Mouse (Mus musculus) heart, embryonic 15.5 days (tissue): Measurements from ENCODE around the gene Fam71e1. TPM values are rescaled to one million over a fixed set of nuclear protein-coding genes. Genes with fewer than 3 reads are reported as not detected.
A peak's percentile ranks its signal among the peaks of the same experiment; 100 is the strongest.

Experiments used
- ATAC-seq: fragments of 200-750 bp; cut with Nextera tagmentation; replicated peaks from 2 replicates; pipeline ENCODE4 v1.8.0; 2017; ENCODE audit warnings: low read depth, moderate TSS enrichment; ENCODE audit not compliant: insufficient number of reproducible peaks, insufficient read depth, low FRiP score
- H3K27ac ChIP-seq: fragments of 300-500 bp; sonication (generic); 2 replicates; pipeline ENCODE4 v1.5.1; 2015; ENCODE audit warnings: mild to moderate bottlenecking, inconsistent platforms
- H3K27me3 ChIP-seq: fragments of 300-500 bp; sonication (generic); 2 replicates; pipeline ENCODE4 v1.6.1; 2015; ENCODE audit warnings: inconsistent platforms
- H3K36me3 ChIP-seq: fragments of 300-500 bp; sonication (generic); 2 replicates; pipeline ENCODE4 v1.6.1; 2015; ENCODE audit warnings: mild to moderate bottlenecking, inconsistent platforms
- H3K4me1 ChIP-seq: fragments of 300-500 bp; sonication (generic); replicated peaks from 2 replicates; pipeline ENCODE4 v1.6.1; 2015; ENCODE audit warnings: inconsistent platforms
- H3K4me2 ChIP-seq: fragments of 300-500 bp; sonication (generic); 2 replicates; pipeline ENCODE4 v1.6.1; 2015; ENCODE audit warnings: inconsistent platforms, mild to moderate bottlenecking, moderate library complexity
- H3K4me3 ChIP-seq: fragments of 300-500 bp; sonication (generic); 2 replicates; pipeline ENCODE4 v1.5.1; 2015; ENCODE audit warnings: mild to moderate bottlenecking, inconsistent platforms
- H3K9ac ChIP-seq: fragments of 300-500 bp; sonication (generic); 2 replicates; pipeline ENCODE4 v1.6.1; 2015; ENCODE audit warnings: mild to moderate bottlenecking, inconsistent platforms
- H3K9me3 ChIP-seq: fragments of 300-500 bp; sonication (generic); replicated peaks from 2 replicates; pipeline ENCODE4 v1.6.1; 2016; ENCODE audit warnings: inconsistent platforms
- WGBS: fragments of 180-500 bp; shearing (Covaris S2); methylation state at CpG from one replicate; pipeline ENCODE4 v1.1.7; 2015; ENCODE audit warnings: mixed read lengths; 5-methylcytosine and 5-hydroxymethylcytosine counted together
- polyA plus RNA-seq: library from polyadenylated mRNA; unstranded; fragments of >200 nt; fragmentation: Nextera tagmentation; extraction: Ambion mirVana; gene quantifications from 2 replicates; pipeline ENCODE4 v1.2.1, GENCODE M21; 2015

Gene Fam71e1
- polyA plus RNA-seq, 1 experiment from 2014 or later, result 8.7 TPM

DNA sequence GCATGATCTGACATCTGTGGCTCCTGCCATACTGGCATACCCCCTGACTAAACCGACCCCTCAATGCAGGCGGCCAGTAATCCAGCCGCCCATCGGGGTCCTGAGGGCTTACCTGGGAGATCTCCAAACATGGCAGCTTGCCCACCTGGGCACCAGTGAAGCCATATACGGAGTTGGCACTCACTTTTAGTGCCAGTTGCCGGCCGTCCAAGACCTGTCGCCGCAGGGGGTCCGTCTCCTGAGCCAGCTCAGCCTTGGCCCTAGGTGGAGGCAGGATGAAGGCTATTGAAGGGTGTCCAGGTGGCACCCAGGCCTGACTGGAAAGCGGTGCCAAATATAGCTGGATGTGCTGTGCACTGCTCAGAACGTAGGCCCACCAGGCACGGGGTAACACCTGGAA is 41.1 kb downstream of the Fam71e1 start:
- no peaks in the 10 kb centered on the region for H3K27me3 ChIP-seq
- peaks cover 13% of the 10 kb centered on the region for H3K4me1 ChIP-seq
- no peak overlapping the region for H3K27ac ChIP-seq
- no peak overlapping the region for H3K4me2 ChIP-seq
- H3K4me3 ChIP-seq, result no peak overlapping the region
- H3K9me3 ChIP-seq, result no peaks in the 10 kb centered on the region
- H3K36me3 ChIP-seq, result peaks cover 53% of the 10 kb centered on the region
- ATAC-seq, result no peak
- 90% methylated on average over 13 of the region's 13 CpGs for WGBS
- no peak overlapping the region for H3K9ac ChIP-seq

DNA sequence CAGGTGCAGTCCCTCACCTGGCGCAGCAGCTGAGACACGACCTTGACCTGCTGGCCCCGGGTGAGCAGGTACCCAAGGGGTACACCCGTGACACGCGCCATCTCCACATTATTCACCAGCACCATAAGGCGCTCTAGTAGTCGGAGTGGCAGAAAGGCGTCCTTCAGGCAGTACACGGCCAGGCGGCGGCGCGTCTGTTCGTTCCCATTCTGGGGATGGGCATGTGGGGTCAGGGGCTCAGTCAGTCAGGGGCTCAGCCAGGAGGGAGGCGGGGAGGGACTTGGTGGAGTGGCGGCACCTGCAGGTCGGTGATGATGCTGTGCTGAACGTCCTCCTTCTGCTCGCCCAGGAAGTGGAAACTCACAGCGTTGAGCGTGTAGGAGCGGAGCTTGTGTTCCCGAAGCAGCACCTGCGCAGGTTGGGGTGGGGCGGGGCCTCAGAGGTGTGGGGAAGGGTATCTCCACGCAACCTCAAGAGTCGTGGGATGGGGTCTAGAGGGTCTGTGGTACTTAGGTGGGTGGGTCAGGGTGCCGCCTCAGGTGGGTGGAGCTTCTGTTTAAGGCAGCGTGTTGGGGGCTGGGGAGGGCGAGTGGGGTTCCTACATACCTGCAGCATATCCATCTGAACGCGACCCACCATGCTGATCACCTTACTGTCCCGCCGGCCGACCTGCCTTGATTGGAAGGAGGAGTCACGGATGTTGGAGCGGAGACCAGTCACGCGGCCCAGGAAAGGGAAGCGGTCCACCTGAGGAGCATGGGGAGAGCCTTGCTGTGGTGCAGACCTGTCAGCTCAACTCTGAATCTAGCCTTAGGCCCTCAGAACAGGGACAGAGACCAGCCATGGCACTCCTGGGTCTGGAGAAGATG is 42.6 kb downstream of the Fam71e1 start:
- H3K27me3 ChIP-seq, result no peaks in the 10 kb centered on the region
- ATAC-seq, result no peak
- 90% methylated on average over 41 of the region's 41 CpGs for WGBS

DNA sequence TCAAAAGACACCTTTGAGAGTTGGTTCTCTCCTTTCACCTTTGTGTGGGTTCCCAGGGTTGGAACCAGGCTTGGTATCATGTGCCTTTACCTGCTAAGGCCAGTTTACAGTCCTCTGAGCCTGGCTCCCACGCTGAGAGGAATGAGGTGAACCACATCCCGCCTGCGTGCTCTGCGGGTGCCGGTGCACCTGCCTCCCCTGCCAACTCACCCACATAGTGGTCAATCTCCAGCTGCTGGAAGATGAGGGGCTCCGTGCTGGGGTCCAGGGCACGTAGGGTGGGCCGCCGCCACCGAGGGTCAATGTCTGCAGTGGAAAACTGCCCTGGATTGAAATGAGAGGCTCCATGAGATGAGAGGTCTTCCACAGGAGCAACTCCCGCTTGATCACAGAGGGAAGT is 46.2 kb downstream of the Fam71e1 start:
- Histone ChIP-seq H3K9me3 (no peaks in the 10 kb centered on the region), H3K4me2 (no peak overlapping the region), H3K36me3 (peaks cover 46% of the 10 kb centered on the region), H3K4me3 (no peak overlapping the region), H3K4me1 (peaks cover 9% of the 10 kb centered on the region), H3K27ac (no peak overlapping the region), H3K9ac (no peak overlapping the region), H3K27me3 (no peaks in the 10 kb centered on the region)
- 90% methylated on average over 11 of the region's 11 CpGs for WGBS
- ATAC-seq, result no peak

More for the DNA sequence above, 42.6 kb downstream of the Fam71e1 start:
- Histone ChIP-seq H3K9me3 (no peaks in the 10 kb centered on the region), H3K27ac (no peak overlapping the region), H3K4me3 (no peak overlapping the region), H3K9ac (no peak overlapping the region), H3K36me3 (peaks cover 52% of the 10 kb centered on the region), H3K4me2 (no peak overlapping the region), H3K4me1 (peaks cover 13% of the 10 kb centered on the region)

DNA sequence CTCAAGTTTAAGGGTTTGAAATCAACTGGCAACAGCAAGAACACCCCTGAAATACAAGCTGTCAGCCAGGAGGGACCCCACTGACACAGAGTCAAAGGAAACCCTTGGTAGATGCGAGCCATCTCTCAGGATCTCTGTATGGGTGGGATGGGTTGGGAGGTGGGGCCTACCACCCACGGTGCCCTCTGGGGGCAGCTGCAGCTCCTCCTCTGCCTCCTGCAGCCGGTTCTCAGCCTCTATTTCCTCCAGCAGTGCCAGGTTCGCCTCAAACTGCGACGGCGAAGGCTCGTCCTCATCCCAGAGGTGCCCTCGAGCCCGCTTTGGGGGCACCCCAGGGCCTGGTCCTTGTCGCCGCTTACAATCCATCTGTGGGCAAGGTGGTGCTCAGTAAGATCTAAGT is 46.7 kb downstream of the Fam71e1 start:
- ATAC-seq, result no peak
- Histone ChIP-seq H3K4me1 (peaks cover 14% of the 10 kb centered on the region), H3K4me3 (no peak overlapping the region), H3K36me3 (peaks cover 41% of the 10 kb centered on the region), H3K27ac (no peak overlapping the region), H3K27me3 (no peaks in the 10 kb centered on the region), H3K9me3 (no peaks in the 10 kb centered on the region), H3K9ac (no peak overlapping the region), H3K4me2 (no peak overlapping the region)
- WGBS, result 73% methylated on average over 12 of the region's 12 CpGs

DNA sequence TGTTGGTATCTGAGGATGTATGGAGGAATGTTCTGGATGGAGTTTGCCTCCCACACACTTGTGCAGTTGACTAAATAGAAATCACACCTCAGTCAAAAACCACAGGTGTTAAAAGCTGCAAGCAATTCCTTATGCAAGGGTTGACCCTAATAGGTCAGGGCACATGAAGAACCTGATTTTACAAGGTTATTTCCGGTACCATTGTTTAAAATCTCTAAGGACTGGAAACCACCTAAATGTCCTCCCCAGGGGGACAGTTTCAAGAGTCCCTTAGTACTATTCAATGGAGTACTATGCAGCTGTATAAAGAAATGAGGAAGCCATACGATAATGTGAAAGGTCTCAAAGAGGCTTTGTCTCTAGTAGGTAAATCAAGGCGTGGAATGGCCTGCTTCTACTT is 49.9 kb downstream of the Fam71e1 start:
- no peak for ATAC-seq
- 97% methylated on average over 3 of the region's 3 CpGs for WGBS
- no peak overlapping the region for H3K4me3 ChIP-seq
- no peaks in the 10 kb centered on the region for H3K9me3 ChIP-seq
- H3K9ac ChIP-seq, result no peak overlapping the region
- no peak overlapping the region for H3K27ac ChIP-seq
- peaks cover 35% of the 10 kb centered on the region for H3K36me3 ChIP-seq
- no peaks in the 10 kb centered on the region for H3K27me3 ChIP-seq
- H3K4me1 ChIP-seq, result peaks cover 14% of the 10 kb centered on the region
- H3K4me2 ChIP-seq, result no peak overlapping the region

DNA sequence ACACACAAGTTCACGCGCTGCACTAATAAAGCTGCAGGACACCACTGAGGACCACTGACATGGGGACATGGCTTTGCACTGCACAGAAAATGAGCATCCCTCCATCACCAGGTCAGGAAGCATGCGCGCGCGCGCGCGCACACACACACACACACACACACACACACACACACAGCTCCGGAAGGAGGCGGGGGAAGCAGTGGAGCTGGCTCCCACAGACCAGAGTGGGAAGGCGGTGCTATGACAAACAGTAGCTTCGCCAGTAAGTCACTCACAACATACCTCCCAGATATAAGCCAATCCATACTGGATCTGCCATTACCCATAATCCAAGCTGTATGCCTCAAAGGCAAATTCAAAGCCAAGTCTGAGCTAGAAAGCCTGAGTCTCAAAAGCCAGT is 50.7 kb downstream of the Fam71e1 start:
- peak overlapping the region; percentile 68 for H3K4me3 ChIP-seq
- H3K4me1 ChIP-seq, result peaks cover 14% of the 10 kb centered on the region
- H3K4me2 ChIP-seq, result peak overlapping the region; percentile 80; the same call in 1 of the 2 replicates
- no peak for ATAC-seq
- no peak overlapping the region for H3K9ac ChIP-seq
- no peaks in the 10 kb centered on the region for H3K9me3 ChIP-seq
- H3K27ac ChIP-seq, result no peak overlapping the region
- H3K27me3 ChIP-seq, result no peaks in the 10 kb centered on the region
- peaks cover 37% of the 10 kb centered on the region for H3K36me3 ChIP-seq
- 97% methylated on average over 13 of the region's 13 CpGs for WGBS

DNA sequence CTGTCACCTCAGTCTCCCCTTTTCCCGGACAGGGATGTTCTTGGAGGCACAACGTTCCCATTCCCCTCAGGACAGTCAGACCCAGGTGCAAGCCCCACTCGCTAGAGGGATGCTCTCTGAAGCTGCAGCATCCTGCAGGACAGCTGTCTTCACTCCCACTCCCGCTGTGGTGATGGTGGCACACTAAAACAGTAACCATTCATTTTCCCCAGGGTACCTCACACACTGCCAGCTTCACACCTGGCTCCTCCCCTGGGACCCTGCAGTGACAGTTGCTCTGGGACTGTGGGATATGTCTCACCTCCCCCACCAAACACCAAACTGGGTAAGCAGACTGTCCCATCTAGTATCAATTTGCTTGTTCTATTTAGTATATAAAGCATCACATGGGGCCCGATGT is 51.3 kb downstream of the Fam71e1 start:
- Histone ChIP-seq H3K4me3 (peak overlapping the region; percentile 68), H3K27ac (peak overlapping the region; percentile 73; the same call in 1 of the 2 replicates), H3K4me2 (peak overlapping the region; percentile 80), H3K9me3 (no peaks in the 10 kb centered on the region), H3K4me1 (peaks cover 20% of the 10 kb centered on the region), H3K27me3 (no peaks in the 10 kb centered on the region), H3K9ac (peak overlapping the region; percentile 62), H3K36me3 (peaks cover 34% of the 10 kb centered on the region)
- 21% methylated on average over 5 of the region's 5 CpGs for WGBS
- ATAC-seq, result no peak

DNA sequence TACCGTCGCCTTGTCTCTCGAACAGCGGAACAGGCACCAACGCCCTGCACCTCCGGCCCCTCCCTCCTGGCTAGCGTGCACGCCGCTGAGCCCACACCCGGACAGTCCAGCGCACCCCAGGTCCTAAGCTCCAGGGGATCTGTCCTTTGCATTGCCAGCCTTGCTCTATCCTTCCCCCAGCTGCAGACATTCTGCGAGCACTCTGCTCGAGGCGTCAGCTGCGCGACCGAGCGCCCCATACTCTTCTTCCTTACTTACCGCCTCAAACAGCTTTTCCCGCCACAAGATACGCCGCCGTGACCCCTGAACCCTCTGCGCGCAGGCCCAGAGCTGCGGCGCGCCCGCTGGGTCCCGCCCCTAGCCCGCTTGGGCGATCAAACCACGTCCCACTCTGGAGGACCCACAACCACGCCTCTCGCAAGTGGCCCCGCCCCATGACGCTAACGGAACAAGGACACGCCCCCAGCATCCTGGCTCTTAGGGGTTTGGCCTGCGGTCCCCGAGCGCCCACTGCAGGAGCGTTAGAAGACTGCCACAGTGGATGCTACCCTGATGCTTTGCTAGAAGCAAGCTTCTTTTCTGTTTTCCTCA is 52.2 kb downstream of the Fam71e1 start, which contains the start of gene Pold1:
Gene Pold1 (minus strand): TSS at position 353 of the 591 bp plus-strand sequence.
- peak within 1 kb of the TSS; percentile 73 for H3K27ac ChIP-seq
- peaks cover 27% of the 10 kb centered on the region for H3K4me1 ChIP-seq
- H3K36me3 ChIP-seq, result peaks cover 31% of the 10 kb centered on the region
- peak within 1 kb of the TSS; percentile 62 for H3K9ac ChIP-seq
- ATAC-seq, result peak; percentile 95
- no peaks in the 10 kb centered on the region for H3K9me3 ChIP-seq
- peak within 1 kb of the TSS; percentile 68 for H3K4me3 ChIP-seq
- H3K27me3 ChIP-seq, result no peaks in the 10 kb centered on the region
- peak within 1 kb of the TSS; percentile 80 for H3K4me2 ChIP-seq
- WGBS, result under 1% methylated on average over 43 of the region's 43 CpGs

DNA sequence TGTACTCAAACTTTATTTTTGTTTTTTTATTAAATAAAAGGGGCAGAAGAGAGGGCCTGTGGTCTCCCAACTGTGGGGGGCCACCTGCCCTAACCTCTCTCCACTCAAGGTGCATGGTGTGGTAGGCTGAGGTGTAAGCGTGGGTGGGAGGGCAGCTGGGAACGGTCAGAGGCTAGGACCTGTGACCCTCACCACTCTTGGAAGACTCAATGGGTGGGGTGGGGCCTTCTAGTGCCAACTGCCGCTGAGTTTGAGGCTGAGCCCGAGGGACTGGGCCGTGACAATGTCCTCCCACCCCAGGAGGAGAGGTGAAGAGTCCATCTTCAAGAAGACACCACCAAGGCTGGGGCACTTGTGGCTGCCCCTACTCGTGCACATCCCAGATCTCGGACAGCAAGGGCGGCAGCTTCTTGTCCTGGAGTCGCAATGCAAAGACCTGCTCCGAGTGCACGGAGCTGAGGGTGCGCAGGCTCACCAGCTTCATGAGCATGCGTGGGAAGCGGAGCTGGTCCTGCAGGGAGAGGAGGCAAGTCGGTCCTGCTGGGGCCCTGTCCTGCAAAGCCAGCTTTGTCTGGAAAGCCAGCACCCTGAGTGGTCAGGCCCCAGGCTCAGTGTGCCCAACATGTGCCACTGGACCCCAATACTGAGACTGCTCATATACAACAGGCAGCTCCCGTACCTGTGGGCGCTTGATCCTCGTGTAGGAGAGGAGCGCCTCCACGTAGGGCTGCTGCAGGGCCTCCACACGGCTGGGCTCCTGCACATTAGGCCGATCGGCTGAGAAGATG is 53.4 kb downstream of the Fam71e1 start:
- no peaks in the 10 kb centered on the region for H3K9me3 ChIP-seq
- ATAC-seq, result no peak
- H3K4me2 ChIP-seq, result no peak overlapping the region
- no peak overlapping the region for H3K9ac ChIP-seq
- H3K4me3 ChIP-seq, result no peak overlapping the region
- peaks cover 31% of the 10 kb centered on the region for H3K36me3 ChIP-seq
- 0 out of 2 replicates have a peak, but pooled peaks cover 2% of the 10 kb centered on the region for H3K27me3 ChIP-seq
- no peak overlapping the region for H3K27ac ChIP-seq
- H3K4me1 ChIP-seq, result peaks cover 30% of the 10 kb centered on the region
- WGBS, result 92% methylated on average over 23 of the region's 23 CpGs

DNA sequence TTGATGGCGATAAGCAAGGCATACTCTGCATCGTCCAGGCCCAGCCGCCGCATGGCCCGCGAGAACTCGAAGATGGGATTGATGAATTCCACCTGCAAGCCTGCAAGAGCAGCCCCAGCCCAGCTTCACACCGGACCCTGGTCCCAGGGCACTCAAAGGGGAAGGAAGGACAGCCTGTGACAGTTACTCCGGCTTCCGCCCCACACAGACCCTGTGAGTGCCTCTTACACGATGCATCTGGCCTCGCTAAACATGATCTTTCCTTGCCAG is 54.0 kb downstream of the Fam71e1 start:
- no peak for ATAC-seq
- no peak overlapping the region for H3K4me2 ChIP-seq
- 0 out of 2 replicates have a peak, but pooled peaks cover 3% of the 10 kb centered on the region for H3K27me3 ChIP-seq
- H3K9ac ChIP-seq, result no peak overlapping the region
- H3K4me3 ChIP-seq, result no peak overlapping the region
- no peaks in the 10 kb centered on the region for H3K9me3 ChIP-seq
- WGBS, result 94% methylated on average over 12 of the region's 12 CpGs
- peaks cover 30% of the 10 kb centered on the region for H3K4me1 ChIP-seq
- peaks cover 31% of the 10 kb centered on the region for H3K36me3 ChIP-seq
- no peak overlapping the region for H3K27ac ChIP-seq
